Mouse (Mus musculus) lung, postnatal 10 days (tissue): ENCODE results near the gene Gng12.

ENCODE experiments used
- DNase-seq: peaks from one replicate; pipeline ENCODE4 v3.0.0; 2021

Gng12 gene

GRCm38 (mm10) chr6:67057991-67058696, 161.9 kb downstream of the Gng12 start:
- no peak for DNase-seq

GRCm38 (mm10) chr6:67060057-67060456, 163.9 kb downstream of the Gng12 start:
- no peak for DNase-seq

- DNase-seq, result peak; percentile 62
Observed at GRCm38 (mm10) chr6:67069219-67069762, 173.1 kb downstream of the Gng12 start.

- peak; percentile 68 for DNase-seq
Observed at GRCm38 (mm10) chr6:67069800-67070315, 173.7 kb downstream of the Gng12 start.
